Mouse (Mus musculus): ENCODE measurements around the gene Kri1. TPM values are rescaled to one million over a fixed set of nuclear protein-coding genes. Genes with fewer than 3 reads are reported as not detected.

Kri1 gene
- polyA plus RNA-seq, 1 experiment: 48.2 TPM

DNA sequence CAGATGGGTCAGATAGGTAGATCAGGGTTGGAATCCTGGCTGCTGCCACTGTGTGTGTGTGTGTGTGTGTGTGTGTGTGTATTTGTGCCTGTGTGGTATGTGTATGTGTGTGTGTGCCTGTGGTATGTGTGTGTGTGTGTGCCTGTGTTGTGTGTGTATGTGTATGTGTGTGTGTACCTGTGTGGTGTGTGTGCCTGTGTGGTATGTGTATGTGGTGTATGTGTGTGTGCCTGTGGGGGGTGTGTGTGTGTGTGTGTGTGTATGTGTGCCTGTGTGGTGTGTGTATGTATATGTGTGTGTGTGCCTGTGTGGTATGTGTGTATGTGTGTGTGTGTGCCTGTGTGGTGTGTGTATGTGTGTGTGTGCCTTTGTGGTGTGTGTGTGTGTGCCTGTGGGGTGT lies 33.1 kb downstream of the Kri1 start:
- no peak for DNase-seq
- Histone ChIP-seq H3K4me1 (ENCODE audit: control insufficient read depth, insufficient read depth, low read length) (no peaks in the 10 kb centered on the region), H3K4me3 (replicated peaks; ENCODE audit: insufficient read depth, low read depth, low read length) (no peak overlapping the region), H3K27me3 (ENCODE audit: control insufficient read depth, insufficient read depth, low read length) (no peaks in the 10 kb centered on the region; the same call in 1 of the 2 replicates), H3K27ac (ENCODE audit: insufficient read depth, low read length) (no peak overlapping the region)
- TF ChIP-seq CTCF (IDR thresholded peaks at IDR 0.05; ENCODE audit: borderline replicate concordance, insufficient read depth, low read depth, low read length): no peak
- no peak for TF ChIP-seq POLR2A (IDR thresholded peaks at IDR 0.05; ENCODE audit: borderline replicate concordance, insufficient read depth, low read length)

DNA sequence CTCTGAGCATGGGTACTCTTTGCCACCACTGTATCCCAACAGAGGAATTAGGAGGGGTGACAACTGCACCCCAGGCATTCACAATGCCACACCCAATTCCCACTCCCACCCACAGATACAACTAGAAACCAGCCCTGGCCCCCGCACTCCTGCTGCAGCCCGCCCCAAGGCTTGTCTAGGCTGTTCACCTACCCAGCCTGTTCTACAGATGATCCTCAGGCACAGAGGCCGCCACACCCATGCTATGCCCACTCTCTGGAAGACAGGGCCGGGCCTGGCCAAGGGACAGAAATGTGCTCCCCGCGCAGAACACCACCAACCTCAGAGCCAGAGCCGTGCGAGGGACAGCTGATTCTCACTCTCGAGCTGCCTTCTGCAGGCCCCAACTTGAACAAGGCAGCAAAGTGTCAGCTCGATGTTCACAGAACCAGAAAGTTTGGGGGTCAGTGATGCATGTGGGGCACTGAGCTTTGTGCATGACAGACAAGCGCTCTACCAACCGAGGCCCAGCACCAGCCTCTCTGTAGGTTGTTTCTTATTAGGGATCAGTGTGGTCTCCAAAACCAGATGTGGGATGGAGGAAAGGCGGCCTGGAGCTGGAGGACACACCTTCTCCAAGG lies 36.5 kb downstream of the Kri1 start:
- no peaks in the 10 kb centered on the region; the same call in 1 of the 2 replicates for H3K27me3 ChIP-seq (ENCODE audit: control insufficient read depth, insufficient read depth, low read length)
- WGBS: 67% methylated on average over 13 of the region's 13 CpGs
- no peak for DNase-seq
- no peak overlapping the region for H3K27ac ChIP-seq (ENCODE audit: insufficient read depth, low read length)
- H3K4me1 ChIP-seq (ENCODE audit: control insufficient read depth, insufficient read depth, low read length): no peaks in the 10 kb centered on the region
- TF ChIP-seq CTCF (IDR thresholded peaks at IDR 0.05; ENCODE audit: borderline replicate concordance, insufficient read depth, low read depth, low read length): no peak
- no peak for TF ChIP-seq POLR2A (IDR thresholded peaks at IDR 0.05; ENCODE audit: borderline replicate concordance, insufficient read depth, low read length)
- no peak overlapping the region for H3K4me3 ChIP-seq (replicated peaks; ENCODE audit: insufficient read depth, low read depth, low read length)

DNA sequence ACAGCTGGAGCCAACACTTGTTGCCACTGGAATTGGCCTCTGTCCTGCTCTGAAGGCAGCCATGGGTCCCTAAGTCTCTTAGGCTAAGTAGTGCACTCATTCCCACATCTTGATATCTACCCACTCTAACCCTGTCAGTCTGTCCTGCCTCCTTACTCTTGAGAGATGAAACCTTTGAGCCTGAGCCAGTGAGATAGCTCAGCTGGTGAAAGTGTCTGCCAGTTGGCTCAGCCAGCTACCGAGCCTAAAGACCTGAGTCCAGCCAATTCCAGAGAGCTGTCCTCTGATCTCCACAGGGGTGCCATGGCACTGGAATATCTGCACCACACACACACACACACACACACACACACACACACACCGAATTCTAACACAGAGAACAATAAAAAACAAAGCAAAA lies 37.3 kb downstream of the Kri1 start:
- Histone ChIP-seq H3K27me3 (ENCODE audit: control insufficient read depth, insufficient read depth, low read length) (no peaks in the 10 kb centered on the region; the same call in 1 of the 2 replicates), H3K27ac (ENCODE audit: insufficient read depth, low read length) (no peak overlapping the region), H3K4me1 (ENCODE audit: control insufficient read depth, insufficient read depth, low read length) (peaks cover under 1% of the 10 kb centered on the region; the same call in 1 of the 2 replicates), H3K4me3 (replicated peaks; ENCODE audit: insufficient read depth, low read depth, low read length) (no peak overlapping the region)
- no peak for DNase-seq
- WGBS: 20% methylated on average over 2 of the region's 2 CpGs
- TF ChIP-seq POLR2A (IDR thresholded peaks at IDR 0.05; ENCODE audit: borderline replicate concordance, insufficient read depth, low read length): no peak
- no peak for TF ChIP-seq CTCF (IDR thresholded peaks at IDR 0.05; ENCODE audit: borderline replicate concordance, insufficient read depth, low read depth, low read length)

DNA sequence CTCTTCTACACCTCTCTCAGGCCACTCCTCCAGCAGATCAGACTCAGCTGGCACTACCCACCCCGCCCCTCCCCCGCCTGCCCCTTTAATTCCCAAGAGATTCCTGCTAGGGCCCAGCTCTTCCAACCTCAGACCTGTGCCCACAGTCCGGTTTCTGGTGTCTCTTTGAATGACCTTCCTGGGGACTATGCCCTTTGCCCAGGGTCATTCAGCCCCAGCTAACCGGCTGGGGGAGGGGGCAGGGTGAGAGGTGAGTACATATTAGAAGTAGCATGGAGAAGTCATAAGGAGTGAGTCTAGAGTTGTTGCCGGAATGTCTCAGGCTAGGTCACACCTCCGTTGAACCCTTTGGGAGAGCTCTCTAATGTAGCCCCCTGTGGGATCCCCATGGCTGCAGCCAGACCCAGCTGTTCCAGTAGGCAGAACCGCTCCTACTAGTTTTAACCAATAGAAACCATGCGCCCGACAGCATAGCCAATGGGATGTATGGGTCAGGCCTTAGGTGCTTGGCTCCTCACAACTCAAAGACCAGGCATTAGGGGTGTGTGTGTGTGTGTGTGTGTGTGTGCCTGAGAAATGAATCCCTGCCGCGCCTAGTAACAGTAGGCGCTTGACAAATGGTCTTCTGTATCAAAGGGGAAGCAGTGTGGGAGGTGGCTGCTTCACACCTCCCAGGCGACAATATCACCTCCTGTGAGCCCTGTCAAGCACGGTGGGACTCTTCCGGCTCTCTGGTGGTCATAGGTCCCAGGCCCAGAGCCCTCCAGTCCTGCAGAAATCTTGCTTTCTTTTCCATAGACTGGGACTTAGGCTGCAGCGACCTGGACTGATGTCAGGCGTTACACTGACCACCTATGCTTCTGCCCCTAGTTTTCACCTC lies 37.9 kb downstream of the Kri1 start:
- no peak for DNase-seq
- Histone ChIP-seq H3K4me1 (ENCODE audit: control insufficient read depth, insufficient read depth, low read length) (peaks cover 4% of the 10 kb centered on the region; the same call in 1 of the 2 replicates), H3K27ac (ENCODE audit: insufficient read depth, low read length) (no peak overlapping the region), H3K27me3 (ENCODE audit: control insufficient read depth, insufficient read depth, low read length) (no peaks in the 10 kb centered on the region; the same call in 1 of the 2 replicates), H3K4me3 (replicated peaks; ENCODE audit: insufficient read depth, low read depth, low read length) (no peak overlapping the region)
- WGBS: 59% methylated on average over 17 of the region's 17 CpGs
- TF ChIP-seq POLR2A (IDR thresholded peaks at IDR 0.05; ENCODE audit: borderline replicate concordance, insufficient read depth, low read length) (no peak), CTCF (IDR thresholded peaks at IDR 0.05; ENCODE audit: borderline replicate concordance, insufficient read depth, low read depth, low read length) (no peak)

GRCm38 (mm10) chr9:21248326-21248725 lies 39.4 kb downstream of the Kri1 start, which contains the start of gene S1pr5:
Gene S1pr5 (minus strand): TSS chr9:21248443.
- Histone ChIP-seq H3K27me3 (ENCODE audit: control insufficient read depth, insufficient read depth, low read length) (no peaks in the 10 kb centered on the region; the same call in 1 of the 2 replicates), H3K4me3 (replicated peaks; ENCODE audit: insufficient read depth, low read depth, low read length) (no peak within 1 kb of the TSS), H3K27ac (ENCODE audit: insufficient read depth, low read length) (peak within 1 kb of the TSS; percentile 64; the same call in 1 of the 2 replicates), H3K4me1 (ENCODE audit: control insufficient read depth, insufficient read depth, low read length) (peaks cover 4% of the 10 kb centered on the region; the same call in 1 of the 2 replicates)
- no peak for TF ChIP-seq CTCF (IDR thresholded peaks at IDR 0.05; ENCODE audit: borderline replicate concordance, insufficient read depth, low read depth, low read length)
- no peak for TF ChIP-seq POLR2A (IDR thresholded peaks at IDR 0.05; ENCODE audit: borderline replicate concordance, insufficient read depth, low read length)
- DNase-seq: peak in 1 of 2 experiments; percentile 42
- WGBS: 8% methylated on average over 30 of the region's 30 CpGs

GRCm38 (mm10) chr9:21246342-21246741 lies 41.4 kb downstream of the Kri1 start:
- no peak overlapping the region for H3K4me3 ChIP-seq (replicated peaks; ENCODE audit: insufficient read depth, low read depth, low read length)
- TF ChIP-seq POLR2A (IDR thresholded peaks at IDR 0.05; ENCODE audit: borderline replicate concordance, insufficient read depth, low read length) (no peak), CTCF (IDR thresholded peaks at IDR 0.05; ENCODE audit: borderline replicate concordance, insufficient read depth, low read depth, low read length) (no peak)
- H3K4me1 ChIP-seq (ENCODE audit: control insufficient read depth, insufficient read depth, low read length): peaks cover 11% of the 10 kb centered on the region; the same call in 1 of the 2 replicates
- no peaks in the 10 kb centered on the region; the same call in 1 of the 2 replicates for H3K27me3 ChIP-seq (ENCODE audit: control insufficient read depth, insufficient read depth, low read length)
- no peak for DNase-seq
- WGBS: 87% methylated on average over 1 of the region's 1 CpGs
- no peak overlapping the region for H3K27ac ChIP-seq (ENCODE audit: insufficient read depth, low read length)

DNA sequence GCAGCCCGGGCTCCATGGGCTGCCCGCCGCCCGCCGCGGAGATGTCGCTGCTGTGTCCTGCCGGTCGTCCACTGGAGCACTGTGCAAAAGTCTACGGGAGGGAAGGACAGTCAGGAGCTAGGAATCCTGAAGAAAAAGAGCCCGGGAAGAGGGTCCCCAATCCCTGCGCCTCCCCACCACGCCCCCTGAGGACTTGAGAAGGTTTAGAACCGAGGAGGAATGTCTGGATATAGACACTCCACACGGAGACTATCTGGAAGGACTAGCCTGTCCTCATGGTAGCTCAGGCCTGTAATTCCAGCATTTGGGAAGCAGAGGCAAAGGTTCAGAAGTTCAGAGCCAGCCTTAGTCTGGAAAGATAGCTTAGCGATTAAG lies 42.7 kb downstream of the Kri1 start:
- DNase-seq: no peak
- Histone ChIP-seq H3K4me3 (replicated peaks; ENCODE audit: insufficient read depth, low read depth, low read length) (peak overlapping the region; percentile 76), H3K27me3 (ENCODE audit: control insufficient read depth, insufficient read depth, low read length) (no peaks in the 10 kb centered on the region; the same call in 1 of the 2 replicates), H3K4me1 (ENCODE audit: control insufficient read depth, insufficient read depth, low read length) (peaks cover 11% of the 10 kb centered on the region; the same call in 1 of the 2 replicates), H3K27ac (ENCODE audit: insufficient read depth, low read length) (peak overlapping the region; percentile 95)
- 1% methylated on average over 16 of the region's 16 CpGs for WGBS
- TF ChIP-seq CTCF (IDR thresholded peaks at IDR 0.05; ENCODE audit: borderline replicate concordance, insufficient read depth, low read depth, low read length) (no peak), POLR2A (IDR thresholded peaks at IDR 0.05; ENCODE audit: borderline replicate concordance, insufficient read depth, low read length) (no peak)

All from cerebellum, adult 2 months (tissue).